20 mouse cellular contexts compared by ENCODE assay signal in the genomic region with DNA sequence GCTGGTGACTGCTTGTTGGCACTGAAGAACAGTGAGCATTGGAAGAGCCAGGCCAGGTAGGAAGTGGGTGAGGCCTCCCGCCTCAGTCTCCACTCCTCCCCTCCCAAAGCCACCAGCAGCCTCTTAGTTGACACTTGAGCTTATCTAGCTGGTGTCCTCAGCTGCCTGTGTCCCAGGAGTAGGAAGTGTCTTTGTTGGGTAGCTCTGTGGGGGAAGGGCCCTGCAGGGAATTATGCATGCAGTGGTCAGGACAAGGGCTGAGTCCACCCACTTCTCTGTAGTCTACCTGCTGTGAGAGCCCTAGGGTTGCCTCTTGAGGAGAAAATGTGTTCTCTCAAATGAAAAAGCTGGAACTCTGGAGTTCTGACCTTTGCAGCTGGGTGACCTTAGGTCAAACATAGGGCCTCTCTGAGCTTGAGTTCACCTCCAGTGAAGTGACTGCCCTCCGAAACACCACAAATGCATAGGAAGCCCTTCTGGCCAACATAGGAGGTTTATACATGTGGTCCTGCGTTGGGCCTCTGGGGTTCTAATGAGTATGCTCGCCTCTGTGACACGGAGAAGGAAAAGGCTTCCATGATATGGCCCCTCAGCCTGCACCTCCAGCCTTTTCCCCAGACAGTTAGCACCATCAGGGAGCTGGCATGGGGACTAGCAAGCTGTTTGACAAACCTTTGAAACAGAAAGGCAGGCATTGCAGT. TPM values are rescaled to one million over a fixed set of nuclear protein-coding genes. Genes with fewer than 3 reads are reported as not detected.
DNase-seq lines count a peak whose midpoint lies in the region; ATAC-seq lines count a peak whose summit lies in the region.
"Had no signal": no experiment of that assay in that cellular context is flagged by ENCODE, and none has a peak within 500 bp of the region (broad histone marks: within the 10 kb centered on the region; RNA-seq: fewer than 3 reads in every experiment).

No protein-coding gene starts in this region.

- no peak overlapping the region for H3K4me3 ChIP-seq in liver, embryonic 13.5 days (replicated peaks)
- H3K4me3 ChIP-seq in liver, embryonic 11.5 days (ENCODE audit: low read depth, low read length): no peak overlapping the region
- H3K4me3 ChIP-seq in limb, embryonic 10.5 days: no peak overlapping the region
- H3K4me3 ChIP-seq: lung, embryonic 15.5 days; midbrain, embryonic 12.5 days had no signal

- no peaks in the 10 kb centered on the region for H3K27me3 ChIP-seq in liver, embryonic 13.5 days
- H3K27me3 ChIP-seq in liver, embryonic 11.5 days (replicated peaks; ENCODE audit: control insufficient read depth, insufficient read depth, low read length): no peaks in the 10 kb centered on the region
- H3K27me3 ChIP-seq in limb, embryonic 10.5 days (ENCODE audit: low read depth, poor library complexity, severe bottlenecking): no peaks in the 10 kb centered on the region
- H3K27me3 ChIP-seq: lung, embryonic 15.5 days; midbrain, embryonic 12.5 days had no signal

- no peak overlapping the region for H3K27ac ChIP-seq in liver, embryonic 13.5 days
- no peak overlapping the region for H3K27ac ChIP-seq in liver, embryonic 11.5 days (ENCODE audit: low read depth, low read length)
- H3K27ac ChIP-seq in limb, embryonic 10.5 days: peak overlapping the region; percentile 53; the same call in 1 of the 2 replicates
- H3K27ac ChIP-seq: hindbrain, postnatal 0 days; lung, embryonic 15.5 days; midbrain, embryonic 12.5 days had no signal

- intact Hi-C loops in heart, postnatal 14 days (cut with DNase I): no loop called here

- H3K9me3 ChIP-seq in liver, embryonic 13.5 days (replicated peaks): no peaks in the 10 kb centered on the region
- H3K9me3 ChIP-seq in liver, embryonic 11.5 days (ENCODE audit: control insufficient read depth, low read length): no peaks in the 10 kb centered on the region
- H3K9me3 ChIP-seq in limb, embryonic 10.5 days (replicated peaks): no peaks in the 10 kb centered on the region
- H3K9me3 ChIP-seq: G1E; lung, embryonic 15.5 days; midbrain, embryonic 12.5 days had no signal

- 48% methylated on average over 5 of the region's 5 CpGs for WGBS in liver, embryonic 13.5 days (ENCODE audit: insufficient replicate concordance)
- 61% methylated on average over 5 of the region's 5 CpGs for WGBS in liver, embryonic 11.5 days
- WGBS in limb, embryonic 10.5 days: 73% methylated on average over 5 of the region's 5 CpGs

- H3K36me3 ChIP-seq in liver, embryonic 13.5 days: 0 out of 2 replicates have a peak, but pooled peaks cover 4% of the 10 kb centered on the region
- H3K36me3 ChIP-seq in liver, embryonic 11.5 days (ENCODE audit: control insufficient read depth, insufficient read depth, low read length): peaks cover 5% of the 10 kb centered on the region
- H3K36me3 ChIP-seq in limb, embryonic 10.5 days: peaks cover 45% of the 10 kb centered on the region
- H3K36me3 ChIP-seq: midbrain, embryonic 12.5 days had no signal

- DNase-seq in heart, adult 11 months: peak; percentile 96
- no peak for DNase-seq in heart, postnatal 14 days
- DNase-seq in liver, embryonic 13.5 days: no peak
- DNase-seq in liver, embryonic 11.5 days (ENCODE audit: low spot score): no peak
- peak; percentile 25 for DNase-seq in limb, embryonic 10.5 days (ENCODE audit: low spot score)
- peak; percentile 56 to 79 for DNase-seq in lung, postnatal 4 days
- no peak for DNase-seq in cerebellum, postnatal 25 days
- no peak for DNase-seq in urinary bladder, postnatal 14 days (ENCODE audit: low spot score)
- DNase-seq: adrenal gland, postnatal 10 days; cerebellum, adult 9-10 months; embryo, embryonic 11 days; forebrain, postnatal 0 days; gastrocnemius, postnatal 25 days; kidney, adult 9 months; thymus, postnatal 25 days had no signal

- no peak overlapping the region for H3K4me2 ChIP-seq in liver, embryonic 13.5 days
- H3K4me2 ChIP-seq in liver, embryonic 11.5 days: no peak overlapping the region
- H3K4me2 ChIP-seq: lung, embryonic 15.5 days; midbrain, embryonic 12.5 days had no signal

- ATAC-seq in liver, embryonic 13.5 days (ENCODE audit: low read depth): no peak
- no peak for ATAC-seq in liver, embryonic 11.5 days (replicated peaks; ENCODE audit: low FRiP score)
- ATAC-seq: forebrain, postnatal 0 days; hindbrain, postnatal 0 days had no signal

- H3K9ac ChIP-seq in liver, embryonic 13.5 days: 0 out of 2 replicates have a peak overlapping the region, but pooled peaks have one; percentile 27
- H3K9ac ChIP-seq in liver, embryonic 11.5 days (ENCODE audit: low read depth, low read length): no peak overlapping the region
- H3K9ac ChIP-seq: forebrain, postnatal 0 days; lung, embryonic 15.5 days; midbrain, embryonic 12.5 days had no signal

- peaks cover 30% of the 10 kb centered on the region for H3K4me1 ChIP-seq in liver, embryonic 13.5 days (replicated peaks)
- peaks cover 14% of the 10 kb centered on the region for H3K4me1 ChIP-seq in liver, embryonic 11.5 days (replicated peaks; ENCODE audit: control insufficient read depth, insufficient read depth, low read length)
- H3K4me1 ChIP-seq in limb, embryonic 10.5 days: peaks cover 60% of the 10 kb centered on the region

RNA-seq across cellular contexts. Expression of a gene that starts 4.5 kb away (rescaled TPM):
- 1 to 10 TPM; 2.1 to 4.1 TPM for total RNA-seq in heart, postnatal 14 days (2021)
- 8.4 and 9.2 TPM in 2 replicates for polyA plus RNA-seq in liver, embryonic 13.5 days (2015; fragmentation: Nextera tagmentation; extraction: Ambion mirVana)
- polyA plus RNA-seq in liver, embryonic 11.5 days (2014; fragmentation: Nextera tagmentation; extraction: Ambion mirVana): 21.0 and 23.7 TPM in 2 replicates
- polyA plus RNA-seq in limb, embryonic 10.5 days (2016; fragmentation: Nextera tagmentation; extraction: Ambion mirVana): 27.5 and 31.2 TPM in 2 replicates

RNA-seq across cellular contexts. Expression of a gene that starts 4.5 kb away (rescaled TPM):
- 10 to 100 TPM; 76.7 to 88.2 TPM for total RNA-seq in heart, postnatal 14 days (2021)
- 18.6 and 22.4 TPM in 2 replicates for polyA plus RNA-seq in liver, embryonic 13.5 days (2015; fragmentation: Nextera tagmentation; extraction: Ambion mirVana)
- polyA plus RNA-seq in liver, embryonic 11.5 days (2014; fragmentation: Nextera tagmentation; extraction: Ambion mirVana): 53.5 and 55.2 TPM in 2 replicates
- 63.2 and 79.5 TPM in 2 replicates for polyA plus RNA-seq in limb, embryonic 10.5 days (2016; fragmentation: Nextera tagmentation; extraction: Ambion mirVana)

RNA-seq across cellular contexts. Expression of a gene that starts 13.2 kb away (rescaled TPM):
- total RNA-seq in heart, postnatal 14 days (2021): 100 to 1,000 TPM; 134 TPM
- polyA plus RNA-seq in liver, embryonic 13.5 days (2015; fragmentation: Nextera tagmentation; extraction: Ambion mirVana): 9.8 and 10.2 TPM in 2 replicates
- polyA plus RNA-seq in liver, embryonic 11.5 days (2014; fragmentation: Nextera tagmentation; extraction: Ambion mirVana): 23.6 and 25.1 TPM in 2 replicates
- 47.2 and 57.1 TPM in 2 replicates for polyA plus RNA-seq in limb, embryonic 10.5 days (2016; fragmentation: Nextera tagmentation; extraction: Ambion mirVana)

RNA-seq across cellular contexts. Expression of a gene that starts 21.3 kb away (rescaled TPM):
- total RNA-seq in heart, postnatal 14 days (2021): not detected
- 0.24 and 0.28 TPM in 2 replicates for polyA plus RNA-seq in liver, embryonic 13.5 days (2015; fragmentation: Nextera tagmentation; extraction: Ambion mirVana)
- polyA plus RNA-seq in liver, embryonic 11.5 days (2014; fragmentation: Nextera tagmentation; extraction: Ambion mirVana): 0.31 and 0.47 TPM in 2 replicates
- 0.88 and 1.1 TPM in 2 replicates for polyA plus RNA-seq in limb, embryonic 10.5 days (2016; fragmentation: Nextera tagmentation; extraction: Ambion mirVana)
- total RNA-seq: adrenal gland, postnatal 10 days; forebrain, postnatal 0 days; G1E; gastrocnemius, postnatal 25 days had no signal
- polyA plus RNA-seq: G1E; heart, embryonic 16.5 days; midbrain, embryonic 12.5 days had no signal

RNA-seq across cellular contexts. Expression of a gene that starts 32.6 kb away (rescaled TPM):
- total RNA-seq in heart, postnatal 14 days (2021): 10 to 100 TPM; 20.2 to 21.6 TPM
- polyA plus RNA-seq in liver, embryonic 13.5 days (2015; fragmentation: Nextera tagmentation; extraction: Ambion mirVana): 9.5 and 13.1 TPM in 2 replicates
- polyA plus RNA-seq in liver, embryonic 11.5 days (2014; fragmentation: Nextera tagmentation; extraction: Ambion mirVana): 37.4 and 38.3 TPM in 2 replicates
- polyA plus RNA-seq in limb, embryonic 10.5 days (2016; fragmentation: Nextera tagmentation; extraction: Ambion mirVana): 34.5 and 36.7 TPM in 2 replicates

Comparison
In these comparisons a context has a peak if more than half of its experiments do, and no peak if none do; other contexts are left out.
1. DNase-seq: peak in heart, adult 11 months (single experiment), limb, embryonic 10.5 days (single experiment) and lung, postnatal 4 days (2 of 2); none in heart, postnatal 14 days (0 of 2), liver, embryonic 13.5 days (single experiment), liver, embryonic 11.5 days (single experiment), cerebellum, postnatal 25 days (0 of 2) and urinary bladder, postnatal 14 days (single experiment).